ENCODE assay signal across 9 mouse cellular contexts in the genomic region with DNA sequence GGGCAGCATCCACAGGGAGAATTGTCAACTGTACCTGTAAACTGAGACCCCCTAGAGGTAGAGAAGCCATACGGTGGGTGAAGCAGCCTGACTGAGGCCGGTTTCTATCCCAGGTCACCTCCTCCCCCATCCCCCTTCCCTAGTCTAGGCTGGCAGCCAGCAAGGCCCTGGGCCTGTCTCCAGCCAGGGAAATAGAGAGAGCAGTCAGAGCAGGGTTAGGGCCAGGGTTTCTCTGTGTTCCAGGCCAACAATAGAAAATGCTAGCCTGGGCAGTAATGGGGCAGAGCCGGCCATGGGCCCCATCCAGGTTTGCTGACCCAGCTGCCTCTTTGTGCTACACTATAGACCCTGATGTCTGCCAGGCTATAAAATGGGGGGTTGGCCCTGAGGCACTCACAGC. TPM values are rescaled to one million over a fixed set of nuclear protein-coding genes. Genes with fewer than 3 reads are reported as not detected.
DNase-seq lines count a peak whose midpoint lies in the region; ATAC-seq and TF ChIP-seq lines count a peak whose summit lies in the region.
"Had no signal": no experiment of that assay in that cellular context is flagged by ENCODE, and none has a peak within 500 bp of the region (broad histone marks: within the 10 kb centered on the region; RNA-seq: fewer than 3 reads in every experiment).

A gene (plus strand): TSS at position 390 of the 400 bp plus-strand sequence.

- TF ChIP-seq POLR2A in kidney, adult 2 months (IDR thresholded peaks at IDR 0.05; ENCODE audit: low read depth, low read length): no peak

- no peaks in the 10 kb centered on the region for H3K9me3 ChIP-seq in limb, embryonic 12.5 days
- no peaks in the 10 kb centered on the region for H3K9me3 ChIP-seq in liver, postnatal 0 days (ENCODE audit: low read length)
- H3K9me3 ChIP-seq: liver, embryonic 15.5 days had no signal

- TF ChIP-seq EP300 in liver, postnatal 0 days (IDR thresholded peaks at IDR 0.05; ENCODE audit: low read depth): no peak

- TF ChIP-seq CTCF in kidney, adult 2 months (conservative IDR thresholded peaks at IDR 0.05; ENCODE audit: insufficient read depth, insufficient read length, low read depth, low read length): no peak
- no peak for TF ChIP-seq CTCF in liver, postnatal 0 days (IDR thresholded peaks at IDR 0.05; ENCODE audit: low read depth)

- H3K4me1 ChIP-seq in kidney, adult 2 months (ENCODE audit: control insufficient read depth, insufficient read depth, low read length): 0 out of 2 replicates have a peak, but pooled peaks cover 4% of the 10 kb centered on the region
- H3K4me1 ChIP-seq in limb, embryonic 12.5 days (replicated peaks): peaks cover 38% of the 10 kb centered on the region
- H3K4me1 ChIP-seq in liver, postnatal 0 days (ENCODE audit: insufficient read depth): peaks cover 29% of the 10 kb centered on the region

- no peak within 1 kb of the TSS for H3K9ac ChIP-seq in limb, embryonic 12.5 days (replicated peaks)
- H3K9ac ChIP-seq in liver, postnatal 0 days (replicated peaks): no peak within 1 kb of the TSS
- H3K9ac ChIP-seq: liver, embryonic 15.5 days had no signal

- no peak within 1 kb of the TSS for H3K4me3 ChIP-seq in kidney, adult 2 months (ENCODE audit: insufficient read depth, low read depth, low read length)
- no peak within 1 kb of the TSS for H3K4me3 ChIP-seq in limb, embryonic 12.5 days (replicated peaks)
- no peak within 1 kb of the TSS for H3K4me3 ChIP-seq in liver, postnatal 0 days (ENCODE audit: low read depth, low read length)
- H3K4me3 ChIP-seq: liver, embryonic 15.5 days had no signal

- no peaks in the 10 kb centered on the region for H3K36me3 ChIP-seq in kidney, adult 2 months (ENCODE audit: control insufficient read depth, insufficient read depth, low read length)
- H3K36me3 ChIP-seq in limb, embryonic 12.5 days: no peaks in the 10 kb centered on the region
- no peaks in the 10 kb centered on the region for H3K36me3 ChIP-seq in liver, postnatal 0 days (replicated peaks; ENCODE audit: insufficient read depth, low read length)
- H3K36me3 ChIP-seq: liver, embryonic 15.5 days had no signal

- ATAC-seq in limb, embryonic 12.5 days (ENCODE audit: insufficient number of reproducible peaks, insufficient read depth, low FRiP score, low TSS enrichment, low read depth): no peak
- no peak for ATAC-seq in liver, postnatal 0 days
- no peak for ATAC-seq in megakaryocyte progenitor cell, adult 5-6 weeks (replicated peaks; ENCODE audit: poor library complexity)

- DNase-seq in kidney, adult 18-20 months: peak; percentile 50
- DNase-seq in kidney, adult 9 months: no peak
- DNase-seq in adrenal gland, postnatal 14 days: peak; percentile 89
- DNase-seq in frontal cortex, adult 2 months (ENCODE audit: extremely low spot score in 1 of 2, low spot score in 1 of 2): peak; percentile 57 to 72
- DNase-seq in kidney, adult 2 months: peak; percentile 80
- no peak for DNase-seq in liver, postnatal 0 days

- no peak within 1 kb of the TSS for H3K27ac ChIP-seq in kidney, adult 2 months (ENCODE audit: insufficient read depth, low read depth, low read length)
- 0 out of 2 replicates have a peak within 1 kb of the TSS, but pooled peaks have one; percentile 7 for H3K27ac ChIP-seq in limb, embryonic 12.5 days
- H3K27ac ChIP-seq in liver, postnatal 0 days (ENCODE audit: low read depth): no peak within 1 kb of the TSS

- no peak within 1 kb of the TSS for H3K4me2 ChIP-seq in limb, embryonic 12.5 days
- no peak within 1 kb of the TSS for H3K4me2 ChIP-seq in liver, postnatal 0 days (ENCODE audit: low read depth, low read length)
- H3K4me2 ChIP-seq: liver, embryonic 15.5 days had no signal

- no peaks in the 10 kb centered on the region for H3K27me3 ChIP-seq in kidney, adult 2 months (replicated peaks; ENCODE audit: control insufficient read depth, insufficient read depth, low read length)
- H3K27me3 ChIP-seq in limb, embryonic 12.5 days: peaks cover 46% of the 10 kb centered on the region
- no peaks in the 10 kb centered on the region for H3K27me3 ChIP-seq in liver, postnatal 0 days (ENCODE audit: insufficient read depth, low read length)
- H3K27me3 ChIP-seq: liver, embryonic 15.5 days had no signal

- 30% methylated on average over 3 of the region's 3 CpGs for WGBS in kidney, adult 2 months
- WGBS in limb, embryonic 12.5 days: 47% methylated on average over 3 of the region's 3 CpGs
- 57% methylated on average over 3 of the region's 3 CpGs for WGBS in liver, postnatal 0 days (ENCODE audit: insufficient replicate concordance)

RNA-seq across cellular contexts. Expression of the gene that starts here (rescaled TPM):
- 1.8 and 1.9 TPM in 2 replicates for total RNA-seq in adrenal gland, postnatal 14 days (2021)
- polyA plus RNA-seq in frontal cortex, adult 2 months (2012; rRNA removed): 6.6 and 7.2 TPM in 2 replicates
- polyA plus RNA-seq in kidney, adult 2 months (2012; rRNA removed): 0.14 TPM in 1 of 2 replicates, not detected in the other
- 0.28 and 0.67 TPM in 2 replicates for polyA plus RNA-seq in limb, embryonic 12.5 days (2016; fragmentation: Nextera tagmentation; extraction: Ambion mirVana)
- polyA plus RNA-seq in liver, postnatal 0 days (2015; fragmentation: Nextera tagmentation; extraction: Ambion mirVana): 0.33 TPM in 1 of 2 replicates, not detected in the other
- not detected in 2 replicates for total RNA-seq in megakaryocyte progenitor cell, adult 5-6 weeks (2015)
- total RNA-seq in megakaryocyte progenitor cell, adult 5-6 weeks (2017): not detected in 2 replicates

Comparison
In these comparisons a context has a peak if more than half of its experiments do, and no peak if none do; other contexts are left out.
1. DNase-seq: peak in kidney, adult 18-20 months (single experiment), adrenal gland, postnatal 14 days (single experiment) and frontal cortex, adult 2 months (2 of 2); none in kidney, adult 9 months (single experiment) and liver, postnatal 0 days (single experiment).
2. Peak in DNase-seq in kidney, adult 2 months; RNA of the gene not detected or under 1 TPM.